Mouse (Mus musculus) gastrocnemius, postnatal 25 days (tissue): ENCODE measurements around the gene Rep15. TPM values are rescaled to one million over a fixed set of nuclear protein-coding genes. Genes with fewer than 3 reads are reported as not detected.

Source experiments
- DNase-seq: peaks from one replicate; pipeline ENCODE4 v3.0.0; 2022
- total RNA-seq, 2 experiments: library from RNA; stranded (reverse); gene quantifications; 1 replicate in 1 of 2; 2 replicates in 1 of 2; pipeline ENCODE4 v1.2.3; 2021

Rep15 gene
- total RNA-seq, 2 experiments from 2014 or later, result 0.54 to 0.59 TPM

DNA sequence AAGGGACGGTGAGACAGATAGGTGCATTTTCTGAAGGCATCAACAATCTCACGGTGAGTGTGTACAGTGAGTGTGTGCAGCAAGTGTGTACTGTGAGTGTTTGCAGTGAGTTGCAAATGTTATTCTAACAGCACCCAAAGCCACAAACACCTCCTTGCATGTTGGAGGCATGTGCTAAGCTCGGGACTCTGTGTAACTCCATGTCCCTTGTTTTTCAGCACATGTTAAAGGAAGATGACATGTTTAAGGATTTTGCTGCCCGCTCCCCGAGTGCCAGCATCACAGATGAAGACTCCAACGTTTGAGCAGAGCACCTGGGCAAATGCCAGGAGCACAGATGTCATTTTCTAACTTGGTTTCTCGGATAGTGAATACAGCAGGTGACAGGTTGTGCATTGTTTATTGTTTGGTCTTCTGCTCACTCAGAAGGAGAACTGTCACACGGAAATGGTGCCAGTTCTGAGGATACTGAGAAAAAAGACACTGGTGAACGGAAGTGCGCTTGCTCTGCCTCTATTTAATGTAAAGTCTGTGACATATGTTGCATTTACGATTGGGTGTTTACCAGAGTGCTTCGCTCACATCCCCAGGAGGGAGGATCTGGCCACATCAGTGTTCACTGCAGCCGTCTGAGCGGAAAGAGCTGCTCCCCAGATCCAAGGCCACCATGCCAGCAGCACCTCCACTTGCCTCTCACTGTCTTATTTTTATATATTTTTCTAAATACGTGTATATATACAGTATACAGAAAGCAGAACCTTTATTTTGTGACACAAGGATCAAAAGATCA lies 2.1 kb upstream of the Rep15 start:
- no peak for DNase-seq

DNA sequence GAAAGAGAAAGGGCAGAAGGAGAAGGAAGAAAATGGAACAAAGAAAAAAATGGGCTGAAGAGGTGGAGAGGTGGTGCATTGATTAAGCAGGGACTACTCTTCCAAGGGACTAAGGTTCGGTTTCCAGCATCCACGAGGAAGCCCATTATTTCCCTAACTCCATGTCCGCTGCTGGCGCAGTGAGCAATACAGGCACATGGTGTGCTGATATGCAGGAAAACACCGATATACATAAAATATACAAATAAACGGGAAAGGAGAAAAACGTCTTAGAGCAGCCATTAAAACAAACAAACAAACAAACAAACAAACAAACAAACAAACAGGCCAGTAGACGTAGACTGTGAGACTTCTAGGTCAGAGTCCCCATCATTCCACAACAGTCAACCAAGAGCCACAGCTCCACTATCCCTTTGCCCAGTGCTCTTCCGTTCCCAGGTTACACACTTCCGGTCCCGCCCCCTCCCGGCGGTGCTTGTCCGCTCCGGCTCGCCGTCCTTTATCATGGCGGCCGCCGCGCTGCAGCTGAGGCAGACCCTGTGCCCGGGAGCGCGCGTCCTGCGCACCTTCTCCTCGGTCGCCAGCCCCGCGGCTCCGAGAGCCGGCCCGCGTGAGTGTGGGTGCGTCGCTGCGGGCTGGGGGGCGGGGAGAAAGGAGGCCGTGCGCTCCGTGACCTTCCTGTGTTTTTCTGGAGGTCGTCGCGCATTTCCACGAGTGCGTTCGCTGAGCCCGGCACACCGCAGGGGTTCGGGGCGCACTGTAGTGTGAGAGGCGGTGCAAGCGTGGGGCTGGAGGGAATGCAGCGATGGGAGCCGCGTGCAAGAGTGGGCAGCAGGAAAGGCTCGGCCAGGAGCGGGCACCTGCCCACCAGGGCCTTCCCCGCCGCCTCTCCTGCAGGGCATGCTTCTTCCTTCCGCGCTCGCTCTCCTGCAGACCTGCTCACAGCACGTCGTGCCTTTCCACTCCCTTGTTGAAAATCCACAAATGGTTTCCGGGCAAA lies 10.2 kb downstream of the Rep15 start, which contains the start of gene Mrps35:
Gene Mrps35, plus strand, starts transcription at position 474 of the 1,000 bp plus-strand sequence.
- DNase-seq, result peak; percentile 86

DNA sequence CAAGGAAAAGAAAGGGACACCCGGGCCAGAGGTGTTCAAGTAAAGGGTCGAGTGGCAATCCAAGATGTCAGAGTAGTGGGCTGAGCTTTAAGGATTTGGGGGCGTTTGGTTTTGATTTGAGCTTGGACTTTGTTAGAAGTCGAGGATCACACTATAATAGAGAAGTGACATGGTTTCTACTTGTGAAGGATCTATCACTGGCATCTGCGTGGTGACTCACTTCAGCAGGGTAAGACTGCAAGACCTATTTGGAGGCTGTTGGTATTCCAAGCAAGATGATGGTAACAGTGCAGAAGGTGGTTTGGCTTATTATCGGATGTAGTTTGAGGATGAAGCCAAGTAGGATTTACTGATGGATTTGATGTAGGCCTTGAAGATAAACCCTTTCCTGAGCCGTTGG lies 11.2 kb downstream of the Rep15 start:
- no peak for DNase-seq

DNA sequence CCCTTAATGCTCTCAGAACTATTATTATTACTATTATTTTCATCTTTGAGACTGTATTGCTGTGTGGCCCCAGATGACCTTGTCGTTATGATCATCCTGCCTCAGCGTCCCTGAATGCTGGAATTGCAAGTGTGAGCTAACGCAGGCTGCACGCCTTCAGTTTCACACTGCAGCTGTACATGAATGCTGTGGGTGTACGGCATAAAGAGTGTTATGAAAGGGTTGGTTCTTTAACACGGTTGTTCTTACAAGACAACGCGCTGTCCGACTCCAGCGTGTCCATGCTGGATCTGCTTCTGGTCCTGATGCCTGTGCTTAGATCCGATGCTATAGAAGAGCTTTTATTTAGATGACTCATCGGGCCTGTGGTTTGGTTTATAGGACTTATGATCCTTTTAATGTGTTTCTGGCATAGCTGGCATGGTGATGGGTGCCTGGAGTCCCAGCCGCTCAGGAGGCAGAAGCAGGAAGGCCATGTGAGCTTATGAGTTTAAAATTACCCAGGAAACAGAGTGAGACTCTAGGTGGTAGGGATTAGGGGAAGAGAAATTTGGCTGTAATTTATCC lies 16.9 kb downstream of the Rep15 start:
- no peak for DNase-seq

DNA sequence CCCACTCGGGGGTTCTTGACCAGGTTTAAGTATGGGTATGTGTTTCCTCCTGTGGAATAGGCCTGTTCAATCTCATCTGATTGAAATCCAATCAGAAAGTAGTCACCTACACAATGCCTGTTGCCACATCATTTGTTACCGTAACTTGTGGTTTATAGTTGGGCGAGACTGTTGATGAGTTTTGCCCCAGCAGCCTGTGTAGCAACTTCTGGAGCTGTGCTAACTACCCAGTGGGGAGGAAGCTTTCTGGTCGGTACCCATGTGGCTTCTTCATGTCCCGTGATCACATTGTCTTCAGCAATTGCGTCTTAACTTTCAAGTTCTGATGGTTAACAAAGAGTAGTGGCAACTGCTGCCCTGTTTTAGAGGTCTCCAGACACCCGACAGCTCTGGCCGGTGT lies 19.3 kb downstream of the Rep15 start:
- no peak for DNase-seq

DNA sequence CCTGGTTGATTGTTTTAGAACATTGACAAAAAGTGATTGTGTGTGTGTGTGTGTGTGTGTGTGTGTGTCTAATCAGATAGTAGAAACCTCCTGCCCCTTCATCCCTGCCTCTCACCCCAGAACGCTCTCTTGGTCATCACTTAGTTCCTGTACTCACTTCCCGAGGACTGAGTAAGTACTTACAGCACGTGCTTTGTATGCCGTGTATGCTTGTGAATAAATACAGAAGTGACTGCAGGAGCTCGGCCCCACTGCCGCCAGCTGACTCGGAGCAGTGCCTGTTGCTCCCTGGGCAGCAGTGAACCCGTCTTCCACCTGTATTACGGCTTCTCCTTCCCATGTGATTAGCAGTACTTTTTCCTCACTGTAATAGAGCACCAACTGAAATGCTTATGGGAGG lies 20.1 kb downstream of the Rep15 start:
- no peak for DNase-seq

DNA sequence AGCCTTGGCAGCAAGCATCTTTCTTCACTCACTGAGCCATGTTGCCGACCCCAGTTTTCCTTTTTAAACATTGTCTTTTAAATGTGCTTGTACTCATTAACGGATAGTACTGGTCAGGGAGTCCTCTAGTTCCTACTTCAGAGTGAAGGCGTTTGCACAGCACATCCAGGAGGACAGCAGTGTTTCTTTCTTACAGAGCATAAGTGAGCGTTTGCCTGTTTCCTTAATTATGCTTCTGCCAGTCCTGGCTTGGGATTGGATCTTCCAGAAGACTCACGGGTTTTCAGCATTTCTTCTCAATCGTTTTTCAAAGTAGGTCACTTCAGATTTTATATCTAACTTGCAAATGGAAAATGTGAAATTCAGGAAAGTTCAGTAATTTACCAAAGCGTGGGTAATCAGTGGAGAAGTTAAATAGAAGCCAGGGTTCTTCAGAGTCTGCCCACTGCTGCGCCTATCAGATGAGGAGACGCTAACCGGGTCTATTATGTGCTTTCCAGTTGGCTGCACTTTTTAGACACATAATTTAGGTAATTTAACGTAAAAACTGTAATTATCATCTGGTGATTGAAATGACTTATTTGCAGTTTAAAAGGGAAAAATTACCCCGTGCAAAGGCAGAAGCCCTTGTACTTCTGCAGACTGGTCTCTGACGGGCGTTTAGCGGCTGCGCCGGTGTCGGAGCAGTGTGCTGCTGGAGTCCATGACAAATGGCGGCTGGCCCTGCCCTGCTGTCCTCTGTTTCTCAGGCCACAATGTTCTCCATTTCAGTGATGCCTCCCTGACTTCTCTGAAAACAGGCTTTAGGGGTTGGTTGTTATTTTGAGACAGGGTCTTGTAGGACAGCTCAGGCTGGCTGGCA lies 21.6 kb downstream of the Rep15 start:
- no peak for DNase-seq

DNA sequence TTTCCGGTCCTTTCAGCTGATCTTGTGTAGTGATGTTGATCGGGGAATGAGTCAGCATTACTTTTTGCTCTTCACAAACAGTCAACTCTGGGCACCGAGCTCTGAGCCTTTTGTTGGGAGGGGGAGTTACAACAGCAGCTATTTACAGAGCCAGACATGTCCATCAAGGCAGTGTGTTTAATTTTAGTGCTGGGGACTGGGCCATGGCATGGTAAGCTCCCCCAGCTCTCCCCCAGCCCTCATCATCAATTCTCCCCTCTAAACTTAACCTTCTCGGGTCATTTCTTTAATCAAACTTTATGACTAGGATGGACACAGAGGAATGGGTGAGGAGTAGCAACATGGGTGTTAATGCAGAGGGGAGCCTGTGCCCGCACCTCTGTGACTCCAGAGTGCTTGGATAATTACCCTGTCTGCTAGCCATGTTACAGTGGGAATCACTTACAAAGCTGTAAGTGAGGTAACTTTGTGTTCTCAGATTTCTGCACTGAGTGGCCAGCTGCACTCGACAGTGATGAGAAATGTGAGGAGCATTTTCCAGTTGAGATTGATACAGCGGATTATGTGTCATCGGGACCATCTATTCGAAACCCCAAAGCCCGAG lies 23.1 kb downstream of the Rep15 start:
- no peak for DNase-seq

DNA sequence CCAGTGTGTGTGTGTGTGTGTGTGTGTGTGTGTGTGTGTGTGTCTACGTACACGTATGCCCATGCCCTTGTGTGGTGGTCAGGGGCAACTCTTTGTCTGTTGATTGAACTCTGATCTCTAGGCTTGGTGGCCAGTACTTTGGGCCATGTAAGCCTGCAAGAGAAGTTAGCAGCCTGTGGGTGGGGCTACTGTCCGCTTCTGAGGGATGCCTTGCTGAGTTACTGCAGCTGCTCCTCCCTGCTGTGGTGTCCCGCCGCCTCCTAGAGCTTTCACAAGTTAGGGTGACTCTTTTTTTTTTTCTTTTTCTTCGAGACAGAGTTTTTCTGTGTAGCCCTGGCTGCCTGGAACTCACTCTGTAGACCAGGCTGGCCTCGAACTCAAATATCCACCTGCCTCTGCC lies 26.9 kb downstream of the Rep15 start:
- no peak for DNase-seq

DNA sequence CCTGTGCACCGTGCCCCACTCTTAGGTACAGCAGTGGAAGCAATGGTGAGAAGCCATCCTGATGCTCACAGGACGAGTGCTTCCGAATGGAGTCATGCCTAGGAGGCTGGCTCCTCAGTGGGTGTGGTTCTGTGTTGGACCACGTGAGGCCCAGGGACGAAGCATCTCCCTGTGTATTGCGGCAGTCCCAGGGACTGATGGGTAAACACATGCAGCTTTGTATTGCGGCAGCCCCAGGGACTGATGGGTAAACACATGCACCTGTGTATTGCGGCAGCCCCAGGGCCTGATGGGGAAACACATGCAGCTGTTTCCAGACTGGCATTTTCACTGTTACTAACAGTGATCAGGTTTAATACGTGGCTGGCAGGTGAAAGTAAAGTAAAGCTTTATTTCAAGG lies 29.2 kb downstream of the Rep15 start:
- no peak for DNase-seq

DNA sequence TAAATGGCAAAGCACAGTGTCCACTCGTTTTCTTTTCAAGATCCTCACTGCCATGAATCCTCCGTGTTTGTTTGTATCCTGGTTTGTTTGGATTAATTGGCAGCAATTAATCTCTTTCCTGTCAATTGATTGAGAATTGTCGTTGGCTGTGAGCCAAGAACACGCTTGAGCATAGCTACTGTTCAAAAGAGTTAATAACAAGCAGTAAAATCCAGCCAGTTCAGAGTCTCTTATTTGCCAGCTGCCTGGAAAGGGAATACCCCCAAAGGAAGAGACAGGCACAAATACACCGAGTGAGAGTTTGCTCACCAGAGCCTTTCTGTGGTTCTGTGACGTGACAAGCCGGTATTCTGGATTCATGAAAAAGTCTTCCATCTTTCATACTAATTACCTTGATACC lies 29.6 kb downstream of the Rep15 start:
- DNase-seq, result no peak

DNA sequence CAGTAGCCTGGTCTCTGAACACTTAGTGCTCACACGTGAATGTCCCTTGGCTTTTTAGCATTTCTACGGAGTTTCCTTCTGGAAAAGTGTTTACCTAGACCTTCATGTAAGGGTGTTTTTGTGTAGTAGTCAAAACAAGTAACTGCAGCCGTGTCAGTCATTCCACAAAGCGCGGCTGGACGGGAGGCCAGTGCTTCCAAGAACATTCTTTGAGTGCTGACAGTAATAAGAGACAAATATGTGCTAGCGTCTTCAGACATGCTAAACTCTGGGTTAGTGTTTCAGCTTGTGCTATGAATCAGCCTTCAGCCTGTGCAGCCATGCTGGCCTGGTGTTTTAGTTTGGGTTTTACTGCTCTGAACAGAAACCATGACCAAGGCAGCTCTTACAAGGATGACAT lies 30.3 kb downstream of the Rep15 start:
- peak; percentile 30 for DNase-seq

DNA sequence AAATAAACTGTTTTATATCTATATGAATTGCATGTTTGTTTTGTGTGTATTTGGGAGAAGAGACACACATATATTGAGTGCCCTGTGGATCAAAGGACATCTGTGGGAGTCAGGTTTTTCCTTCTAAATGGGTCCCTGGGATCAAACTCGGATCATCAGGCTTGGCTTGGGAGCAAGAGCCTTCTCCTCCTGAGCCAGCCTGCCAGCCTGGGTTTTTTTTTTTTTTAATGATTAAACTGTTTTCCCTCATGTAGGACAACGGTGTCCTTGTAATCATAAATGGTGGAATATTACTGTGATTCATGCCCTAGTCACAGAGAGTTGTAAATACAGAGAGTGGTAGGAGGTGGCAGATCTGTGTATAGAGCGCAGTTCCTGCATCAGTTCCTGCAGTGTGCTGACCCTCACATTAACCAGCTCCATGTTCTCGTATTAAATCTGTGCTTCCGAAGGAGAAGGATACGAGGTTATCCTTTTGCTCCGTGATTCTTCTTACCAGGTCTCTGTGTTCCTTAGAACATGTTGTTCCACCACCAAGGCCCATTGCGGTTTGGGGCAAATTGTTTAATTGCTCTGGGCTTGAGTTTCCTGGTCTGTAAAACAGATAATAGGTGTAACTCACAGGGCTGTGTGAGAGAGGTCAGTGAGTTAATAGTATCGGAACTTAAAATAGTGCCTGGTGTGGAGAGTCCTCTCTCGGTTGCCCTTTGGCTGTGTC lies 32.0 kb downstream of the Rep15 start:
- DNase-seq, result no peak

DNA sequence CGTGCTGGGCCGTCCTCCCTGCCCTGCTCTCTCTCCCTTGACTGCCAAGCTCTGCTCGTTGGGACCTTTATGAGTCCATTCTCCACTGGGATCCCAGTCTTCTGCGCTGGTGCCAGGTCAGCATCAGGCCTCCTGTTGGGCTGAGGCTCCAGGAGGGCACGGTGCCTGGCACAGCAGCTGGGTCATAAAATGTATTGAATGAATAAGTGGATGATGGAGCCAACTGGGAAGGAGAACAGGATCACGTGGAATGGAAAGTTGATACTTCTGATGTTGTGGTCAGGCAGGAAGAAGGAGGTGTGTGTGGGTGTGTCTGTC lies 32.5 kb downstream of the Rep15 start:
- DNase-seq, result peak; percentile 83

DNA sequence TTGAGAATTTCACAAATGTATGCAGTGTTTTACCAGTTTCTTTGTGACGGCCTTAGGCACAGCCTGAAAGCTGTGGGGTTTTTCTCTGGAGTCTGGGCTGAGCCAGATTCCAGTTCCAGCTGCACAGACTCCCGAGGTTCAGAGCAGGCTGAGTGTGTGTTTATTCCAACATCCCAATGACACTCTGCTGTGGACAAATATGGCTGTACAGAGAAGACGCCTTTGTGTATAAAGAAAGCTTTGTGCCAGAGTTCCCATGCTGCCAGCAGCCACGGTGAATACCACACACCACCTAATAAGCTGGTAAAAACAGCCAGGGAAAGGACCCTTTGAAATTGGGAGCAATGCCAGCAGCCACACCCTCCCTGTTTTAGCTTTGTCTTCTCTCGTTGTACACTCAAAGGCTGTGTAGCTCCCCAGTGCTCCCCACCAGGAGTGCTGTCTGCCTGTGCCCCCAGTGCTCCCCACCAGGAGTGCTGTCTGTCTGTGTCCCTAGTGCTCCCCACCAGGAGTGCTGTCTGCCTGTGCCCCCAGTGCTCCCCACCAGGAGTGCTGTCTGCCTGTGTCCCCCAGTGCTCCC lies 43.5 kb downstream of the Rep15 start:
- no peak for DNase-seq

DNA sequence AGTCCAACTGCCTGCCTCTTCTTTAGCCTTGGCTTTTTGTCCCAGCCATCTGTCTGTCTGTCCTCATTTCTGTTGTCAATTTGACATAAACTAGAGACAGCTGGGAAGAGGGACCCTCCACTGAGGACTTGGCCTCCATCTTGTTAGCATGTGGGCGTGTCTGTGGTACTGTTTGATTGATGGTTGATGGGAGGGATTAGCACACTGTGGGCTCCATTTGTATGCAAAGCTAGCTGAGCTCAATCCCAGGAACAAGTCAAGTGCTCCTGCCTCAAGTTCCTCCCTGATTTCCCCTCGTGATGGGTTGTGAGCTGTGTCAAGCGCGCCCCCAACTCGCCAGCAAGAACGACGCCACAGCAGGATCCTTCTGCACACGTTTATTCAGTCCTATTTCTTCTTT lies 44.5 kb downstream of the Rep15 start:
- DNase-seq, result no peak

DNA sequence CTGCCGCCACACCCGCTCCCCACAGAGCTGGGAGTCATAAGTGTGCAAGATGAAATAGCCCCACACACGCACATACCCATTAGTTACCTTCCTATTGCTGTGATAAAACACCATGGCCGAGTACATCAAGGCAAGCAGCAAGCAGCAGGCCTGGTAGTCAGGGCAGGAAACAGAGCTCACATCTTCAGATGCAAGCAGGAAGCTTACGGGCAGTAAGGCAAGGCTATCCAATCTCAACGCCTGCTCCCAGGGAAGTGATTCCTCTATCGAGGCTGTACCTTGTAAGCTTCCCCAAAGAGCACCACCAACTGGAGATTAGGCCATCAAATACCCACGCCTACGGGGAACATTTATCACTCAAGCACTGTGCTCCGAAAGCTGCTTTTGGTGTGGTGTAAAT lies 47.5 kb downstream of the Rep15 start:
- no peak for DNase-seq
